Mouse (Mus musculus) CH12F3 (cell line): ENCODE data around the gene Cx3cl1.

Source experiments
- in situ Hi-C: fragments of 300-500 bp; cut with MboI; formaldehyde crosslinking; loops from 2 replicates; pipeline ENCODE4 v1.14.3; 2020; ENCODE audit warnings: low sequenced_read_pairs

Gene Cx3cl1

DNA sequence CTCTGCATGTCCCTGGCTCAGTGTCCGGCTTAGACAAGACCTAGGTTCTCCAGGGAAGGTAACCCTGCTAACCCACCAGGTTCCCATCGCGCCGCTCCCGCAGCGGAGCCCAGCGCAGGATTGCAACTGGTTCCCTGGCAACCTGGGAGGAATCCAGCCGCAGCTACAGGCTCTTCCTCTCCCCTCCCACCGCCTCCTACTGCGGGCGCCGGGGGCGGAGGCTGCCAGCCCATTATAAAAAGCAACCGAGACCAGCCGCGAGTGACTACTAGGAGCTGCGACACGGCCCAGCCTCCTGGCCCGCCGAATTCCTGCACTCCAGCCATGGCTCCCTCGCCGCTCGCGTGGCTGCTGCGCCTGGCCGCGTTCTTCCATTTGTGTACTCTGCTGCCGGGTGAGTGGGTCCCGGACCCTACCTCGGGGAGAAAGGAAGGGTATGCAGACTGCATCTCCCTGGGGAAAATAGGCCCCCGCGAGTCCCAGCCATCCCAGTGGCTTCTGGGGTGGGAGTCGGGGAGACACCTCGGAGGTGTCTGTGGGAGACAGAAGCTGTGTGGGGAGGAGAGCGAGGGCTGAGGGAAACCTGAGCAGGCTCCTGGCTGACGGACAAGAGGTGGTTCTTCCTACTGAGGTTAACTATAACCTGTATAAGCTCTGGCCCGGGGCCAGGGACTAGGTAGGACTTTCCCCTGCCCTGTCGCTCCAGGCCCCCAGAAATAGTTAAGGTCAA is at the start of gene Cx3cl1:
TSS of gene Cx3cl1 (plus strand) at position 69 of the 730 bp plus-strand sequence.
- in situ Hi-C loops = no loop called here

DNA sequence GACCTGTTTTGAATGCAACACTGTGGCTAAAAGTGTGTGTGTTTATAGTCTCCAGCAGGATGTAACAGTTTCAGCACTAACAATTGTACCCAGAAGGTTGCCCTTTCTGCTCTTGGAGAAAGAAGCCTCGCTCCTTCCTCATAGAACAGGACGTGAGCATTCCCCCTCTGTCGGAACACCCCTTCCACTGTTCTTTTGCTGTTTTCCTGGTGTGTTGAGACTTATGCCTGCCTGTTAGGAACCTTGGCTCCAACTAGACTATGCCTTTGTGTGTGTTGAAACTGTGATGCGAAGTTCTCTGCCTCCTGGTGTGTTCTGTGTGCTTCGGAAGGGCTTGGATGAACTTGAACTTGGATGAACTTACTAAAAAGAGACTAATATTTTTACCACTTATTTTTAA is 45.8 kb upstream of the Cx3cl1 start:
- in situ Hi-C loops = no loop called here

DNA sequence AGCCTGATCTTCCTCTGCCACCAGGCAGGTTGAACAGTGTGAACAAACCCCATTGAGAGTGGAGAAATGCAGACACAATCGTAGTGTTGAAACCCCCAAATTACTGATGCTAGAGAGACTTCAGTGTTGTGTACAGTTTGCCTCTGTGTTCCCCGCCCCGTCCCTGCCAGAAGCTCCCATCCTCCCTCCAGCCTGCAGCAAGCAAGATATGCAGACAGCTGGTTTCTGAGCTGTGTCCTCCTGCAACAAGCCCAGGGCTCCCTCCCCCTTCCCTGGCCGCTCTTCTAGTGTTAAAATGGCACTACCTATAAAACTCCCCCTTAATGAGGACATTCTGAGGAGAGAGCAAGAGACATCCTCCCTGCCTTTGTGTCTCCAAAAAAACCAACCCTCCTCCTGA is 42.5 kb upstream of the Cx3cl1 start:
- in situ Hi-C loops = no loop called here

DNA sequence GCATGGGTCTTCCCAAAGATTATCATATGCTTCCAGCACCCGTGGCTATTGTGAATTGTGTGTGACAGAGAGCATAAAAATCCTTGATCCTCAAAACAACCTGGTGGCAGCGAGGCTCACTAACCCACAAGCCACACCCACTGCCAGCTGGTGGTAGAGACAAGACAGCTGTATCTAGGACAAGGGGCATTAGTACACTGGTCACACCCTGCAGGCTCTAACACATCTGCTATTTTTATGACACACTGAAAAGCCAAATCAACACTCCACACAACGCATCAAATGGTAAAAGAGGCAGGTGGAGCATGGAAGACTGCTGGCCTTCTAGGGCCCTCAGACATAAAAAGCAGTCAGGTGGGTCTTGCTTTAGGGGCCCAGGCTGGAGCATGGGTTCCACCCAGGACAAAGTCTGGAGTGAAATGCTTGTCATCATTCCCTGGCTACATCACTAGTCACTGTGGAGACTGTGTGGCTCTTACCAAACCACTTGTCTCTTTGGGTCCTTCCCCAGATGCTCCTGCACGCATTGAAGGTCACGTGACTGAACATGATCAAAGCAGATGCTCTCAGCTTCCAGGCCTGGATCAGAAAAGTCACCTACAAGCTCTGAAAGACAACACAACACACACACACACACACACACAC is 37.9 kb upstream of the Cx3cl1 start:
- in situ Hi-C loops = no loop called here

DNA sequence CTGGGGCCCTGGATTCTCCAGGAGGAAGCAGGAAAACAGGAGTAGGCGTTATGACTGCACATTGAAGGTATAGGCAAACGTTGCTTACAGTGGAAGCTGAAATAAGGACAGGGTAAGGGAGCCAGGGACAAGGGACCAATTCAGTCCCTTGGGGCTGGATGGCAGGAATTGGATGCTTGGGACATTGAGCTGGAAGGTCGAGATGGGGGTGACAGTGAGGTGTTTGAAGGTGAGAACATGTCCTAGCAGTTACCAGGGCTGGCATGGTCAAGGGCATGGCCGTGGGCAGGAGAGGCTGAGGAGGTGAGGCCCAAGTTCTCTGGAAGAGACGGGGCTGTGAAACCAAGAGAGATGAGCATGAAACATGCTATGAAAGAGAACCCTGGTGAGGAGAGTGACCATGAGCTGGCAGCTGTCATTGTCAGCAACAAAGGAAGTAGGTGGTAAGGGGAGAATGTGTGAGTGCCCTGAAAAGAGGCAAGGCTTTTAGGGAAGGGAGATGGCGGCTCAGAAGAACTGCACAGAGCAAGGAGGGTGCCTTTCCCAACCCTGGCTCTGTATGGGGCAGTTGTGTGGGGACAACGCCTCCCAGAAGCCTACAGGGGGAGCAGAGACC is 37.0 kb upstream of the Cx3cl1 start:
- in situ Hi-C loops = no loop called here

DNA sequence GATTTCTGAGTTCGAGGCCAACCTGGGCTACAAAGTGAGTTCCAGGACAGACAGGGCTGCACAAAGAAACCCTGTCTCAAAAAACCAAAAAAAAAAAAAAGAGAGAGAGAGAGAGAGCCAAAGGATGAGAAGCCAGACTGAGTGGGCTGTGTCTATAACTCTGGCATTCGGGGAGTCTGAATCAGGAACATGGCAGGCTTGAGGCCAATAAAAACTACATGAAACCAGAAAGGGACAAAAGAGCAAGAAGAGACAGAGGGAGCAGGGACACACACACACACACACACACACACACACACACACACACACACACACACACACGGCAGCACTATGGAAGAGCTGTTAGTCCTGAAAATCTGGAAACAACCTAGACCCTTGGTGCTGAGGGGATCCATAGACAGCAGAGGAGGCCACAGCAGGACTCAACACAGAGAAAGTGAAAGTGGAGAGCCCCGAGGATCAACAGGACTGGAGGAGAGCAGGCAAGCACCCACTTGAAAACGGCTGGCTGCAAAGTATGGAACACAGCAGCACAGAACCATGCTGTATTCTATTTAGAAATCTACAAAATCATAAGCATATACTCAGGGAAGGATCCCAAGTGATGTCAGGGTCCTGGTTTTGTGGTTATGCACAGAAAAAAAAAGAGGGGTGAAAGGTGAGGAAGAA is 36.2 kb upstream of the Cx3cl1 start:
- in situ Hi-C loops = no loop called here

DNA sequence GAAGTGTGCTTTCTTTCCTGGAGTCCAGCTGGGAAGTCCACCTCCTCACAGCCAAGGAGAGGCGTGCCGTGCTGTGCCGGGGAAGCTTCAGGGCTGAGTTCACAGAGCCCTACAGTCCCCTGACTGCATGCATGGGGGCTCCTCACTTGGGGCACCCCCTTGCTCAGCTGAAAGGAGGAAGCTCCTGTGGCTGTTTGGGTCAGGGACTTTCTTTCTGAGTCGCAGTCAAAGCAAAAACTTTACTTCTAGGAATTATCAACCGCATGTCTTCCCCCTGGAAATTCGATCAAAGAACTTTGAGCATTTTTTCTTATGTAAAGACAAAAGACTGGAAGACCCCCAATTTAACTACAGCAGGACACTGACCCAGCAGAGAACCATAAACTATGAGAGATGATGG is 32.0 kb upstream of the Cx3cl1 start:
- in situ Hi-C loops = no loop called here

DNA sequence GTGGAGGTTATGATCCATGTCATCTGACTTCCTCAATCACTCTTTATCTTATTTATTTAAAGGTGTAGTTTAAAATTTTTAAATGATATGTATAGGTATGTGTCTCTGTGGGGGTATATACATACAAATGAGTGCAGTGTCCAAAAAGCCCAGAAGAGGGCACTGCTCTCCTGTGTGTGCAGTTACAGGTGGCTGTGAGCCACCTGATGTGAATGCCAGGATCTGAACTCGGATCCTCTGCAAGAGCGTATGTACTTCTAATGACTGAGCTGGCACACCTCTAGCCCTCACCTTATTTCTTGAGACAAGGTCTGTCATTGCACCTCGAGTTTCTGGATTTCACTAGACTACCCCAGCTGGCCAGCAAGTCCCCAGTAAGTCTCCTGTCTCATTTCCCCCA is 31.2 kb upstream of the Cx3cl1 start:
- in situ Hi-C loops = no loop called here

DNA sequence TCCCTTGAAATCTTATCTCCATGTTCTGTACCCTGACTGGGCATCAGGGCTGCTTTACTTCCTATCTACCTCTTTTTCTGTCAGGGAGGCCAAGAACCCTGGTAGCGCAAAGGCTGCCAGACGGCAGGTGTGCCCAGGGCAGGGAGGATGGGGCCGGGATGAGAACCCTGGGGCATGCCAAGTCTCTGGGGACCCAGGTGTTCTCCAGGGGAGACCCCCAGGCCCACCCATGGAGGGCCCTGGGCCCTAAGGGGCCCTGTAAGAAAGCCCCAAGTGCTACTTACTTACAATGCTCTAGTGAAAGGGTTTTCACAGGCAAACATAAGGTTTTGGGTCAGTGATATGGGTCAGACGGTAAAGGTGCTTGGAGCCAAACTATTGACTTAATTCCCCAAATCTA is 30.1 kb upstream of the Cx3cl1 start:
- in situ Hi-C loops = no loop called here

DNA sequence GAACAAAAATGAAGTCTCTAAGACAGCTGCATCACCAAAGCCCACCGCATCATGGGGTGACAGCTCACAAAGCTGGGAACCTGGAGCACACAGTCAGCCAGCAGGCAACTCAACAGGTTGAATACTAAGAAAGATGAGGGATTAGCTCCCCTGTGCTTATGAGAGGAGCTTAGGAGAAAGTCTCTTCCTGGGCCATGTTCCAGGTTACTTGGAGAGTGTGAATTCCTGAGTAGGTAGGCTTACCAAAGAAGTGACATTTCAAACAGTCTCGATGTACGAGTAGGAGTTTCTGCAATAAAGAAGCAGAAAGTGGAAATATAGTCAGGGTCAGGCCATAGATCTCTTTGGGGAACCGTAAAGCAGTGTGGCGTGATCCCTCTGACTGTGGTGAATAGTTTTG is 27.3 kb upstream of the Cx3cl1 start:
- in situ Hi-C loops = no loop called here

DNA sequence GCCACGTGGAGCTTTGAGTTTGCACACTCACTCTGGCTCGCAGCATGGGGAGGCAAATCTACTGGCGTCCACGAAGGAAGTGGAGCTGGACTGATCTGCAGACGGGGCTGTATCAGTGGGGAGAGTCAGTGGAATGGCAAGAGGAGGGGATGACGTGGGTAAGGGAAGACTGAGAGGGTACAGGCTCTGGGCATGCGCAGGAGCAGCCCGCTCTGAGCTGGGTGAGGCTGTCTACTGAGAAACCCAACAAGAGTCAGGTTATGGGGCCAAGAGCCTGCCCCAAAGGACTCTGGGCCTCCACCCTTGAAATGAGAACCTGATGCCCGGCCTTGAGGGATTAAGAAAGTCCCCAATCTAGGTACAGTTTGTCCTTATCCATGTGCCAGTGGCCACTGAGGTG is 26.8 kb upstream of the Cx3cl1 start:
- in situ Hi-C loops = no loop called here

DNA sequence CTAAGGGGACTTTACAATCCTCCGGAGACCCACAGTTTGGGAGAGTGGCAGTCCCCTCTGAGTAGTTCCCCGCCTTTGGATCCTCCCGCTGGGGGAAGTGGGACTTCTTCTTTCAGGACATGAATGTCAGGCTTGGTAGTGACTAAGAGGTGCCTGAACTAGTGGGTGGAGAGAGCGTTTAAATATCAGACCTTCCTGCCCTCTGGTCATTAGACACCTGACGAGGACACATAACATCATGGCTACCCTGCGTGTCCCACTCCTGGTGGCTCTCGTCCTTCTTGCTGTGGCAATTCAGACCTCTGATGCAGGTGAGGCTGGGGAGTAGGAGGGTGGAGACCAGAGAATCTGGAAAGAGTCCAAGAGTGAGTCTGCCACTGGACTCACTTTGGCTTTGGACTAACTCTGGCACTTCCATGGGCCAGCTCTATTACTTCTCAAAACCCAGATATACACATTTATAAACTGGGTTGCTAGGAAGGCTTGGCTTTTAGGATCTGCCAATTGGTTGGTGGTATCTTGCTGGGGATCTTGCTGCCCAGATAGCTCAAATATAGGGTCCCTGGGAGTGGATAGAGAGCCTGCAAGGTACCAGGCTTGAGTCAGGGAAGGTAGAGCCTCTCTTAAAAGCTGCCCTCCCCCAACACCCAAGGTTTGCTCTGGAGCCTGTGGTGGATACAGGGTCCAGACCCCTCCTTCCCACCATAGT is 26.2 kb upstream of the Cx3cl1 start, which contains the start of gene Ccl22:
TSS of gene Ccl22 (plus strand) at position 115 of the 709 bp plus-strand sequence.
- in situ Hi-C loops = no loop called here

DNA sequence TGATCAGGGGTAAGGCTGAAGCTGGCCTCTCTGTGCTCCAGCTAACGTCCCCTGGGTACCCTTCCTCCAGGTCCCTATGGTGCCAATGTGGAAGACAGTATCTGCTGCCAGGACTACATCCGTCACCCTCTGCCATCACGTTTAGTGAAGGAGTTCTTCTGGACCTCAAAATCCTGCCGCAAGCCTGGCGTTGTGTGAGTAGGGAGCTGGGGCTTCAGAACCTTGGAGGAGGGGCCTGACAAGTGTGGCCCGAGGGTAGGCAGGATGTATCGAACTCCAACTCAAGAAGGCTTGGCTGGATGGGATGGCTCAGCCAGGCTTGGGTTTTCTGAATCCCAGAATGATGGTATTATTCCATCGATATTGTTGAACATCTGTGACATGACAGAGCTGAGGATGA is 25.0 kb upstream of the Cx3cl1 start:
- in situ Hi-C loops = no loop called here

DNA sequence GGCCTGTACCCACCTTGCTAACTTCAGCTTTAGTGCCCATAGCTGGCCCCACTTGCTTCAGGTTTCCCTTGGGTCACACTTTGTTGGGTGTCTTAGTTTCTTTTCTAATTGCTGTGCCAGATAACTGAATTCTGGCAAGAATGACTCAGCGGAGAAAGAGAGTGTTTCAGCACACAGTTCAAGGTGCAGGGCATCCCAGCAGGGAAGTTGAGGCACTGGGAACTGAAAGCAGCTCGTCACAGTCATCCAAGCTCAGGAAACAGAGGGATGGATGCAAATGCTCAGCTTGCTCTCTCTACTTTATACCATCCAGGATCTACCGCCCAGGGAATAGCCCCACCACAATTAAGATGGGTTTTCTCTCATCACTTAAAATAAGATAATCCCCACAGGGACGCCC is 23.4 kb upstream of the Cx3cl1 start:
- in situ Hi-C loops = no loop called here

DNA sequence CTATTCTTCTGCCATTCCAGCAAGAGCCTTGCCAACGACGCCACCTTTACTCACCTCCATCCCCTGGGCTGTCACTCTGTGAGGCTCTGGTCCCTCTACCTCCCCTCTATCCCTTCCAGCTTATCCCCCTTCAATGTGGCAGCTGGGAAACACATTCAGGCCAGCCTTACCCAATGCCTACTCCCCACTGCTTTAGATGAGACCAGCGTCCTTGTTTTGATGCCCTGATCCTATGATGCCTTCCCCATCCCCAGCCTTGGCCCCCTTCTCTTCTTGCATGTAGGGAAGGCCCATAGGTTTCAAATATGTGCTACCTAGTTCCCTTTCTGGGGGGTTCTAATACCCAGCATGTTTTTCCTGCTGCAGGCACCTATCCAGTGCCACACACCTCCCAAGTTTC is 21.9 kb upstream of the Cx3cl1 start:
- in situ Hi-C loops = no loop called here

DNA sequence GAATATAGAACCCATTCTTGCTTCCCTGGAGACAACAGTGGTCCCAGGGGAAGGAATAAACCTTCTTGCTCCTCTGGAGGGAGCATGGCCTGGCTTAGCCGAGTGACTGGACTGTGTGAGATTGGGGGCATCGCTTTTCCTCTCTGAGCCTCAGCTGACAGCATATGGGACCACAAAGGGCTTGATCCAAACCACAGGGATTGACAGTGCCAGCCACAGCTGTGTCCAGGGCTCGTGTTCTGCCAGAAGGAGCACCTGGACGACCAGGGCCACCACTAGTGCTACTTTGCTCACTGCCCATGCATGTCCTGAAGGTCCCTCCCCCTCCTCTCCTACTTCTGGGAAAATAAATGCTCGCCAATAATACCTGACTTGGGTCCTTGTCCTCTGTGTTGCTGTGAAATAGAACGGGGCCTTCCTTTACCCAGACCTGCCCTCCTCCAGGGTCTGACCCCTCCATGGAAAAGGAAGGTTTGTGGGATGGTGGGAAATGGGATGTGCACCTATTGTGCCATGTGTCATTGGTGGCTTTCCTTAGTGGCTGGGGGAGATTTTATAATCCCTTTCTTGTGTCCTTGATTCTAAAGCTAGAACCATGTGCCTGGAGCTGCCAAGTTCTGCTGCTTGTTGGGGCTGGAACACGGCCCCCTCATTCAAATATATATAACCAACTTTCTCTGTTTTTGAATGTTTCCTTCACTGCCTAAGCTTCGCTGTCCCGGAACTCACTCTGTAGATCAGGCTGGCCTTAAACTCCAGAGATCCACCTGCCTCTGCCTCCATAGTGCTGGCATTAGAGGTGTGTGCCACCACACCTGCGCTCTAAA is 20.6 kb upstream of the Cx3cl1 start:
- in situ Hi-C loops = no loop called here

DNA sequence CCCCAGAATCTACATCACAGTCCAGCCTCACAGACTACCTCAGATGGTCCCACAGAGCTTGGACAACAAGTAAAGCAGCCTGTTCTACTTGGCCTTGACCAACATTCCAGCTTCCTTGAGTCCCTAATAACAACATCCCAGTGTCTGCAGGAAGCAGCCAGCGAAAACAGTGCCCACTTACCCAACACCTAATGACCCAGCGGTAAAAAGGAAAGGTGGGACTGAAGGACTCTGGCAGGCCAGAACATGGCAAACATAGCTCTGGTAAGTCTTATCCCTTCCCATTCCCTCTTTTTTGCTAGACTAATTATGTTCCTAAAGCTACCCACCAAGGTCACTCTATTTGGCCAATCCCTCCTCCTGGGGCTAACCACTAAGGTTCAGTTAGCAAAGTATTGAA is 17.8 kb upstream of the Cx3cl1 start:
- in situ Hi-C loops = no loop called here

DNA sequence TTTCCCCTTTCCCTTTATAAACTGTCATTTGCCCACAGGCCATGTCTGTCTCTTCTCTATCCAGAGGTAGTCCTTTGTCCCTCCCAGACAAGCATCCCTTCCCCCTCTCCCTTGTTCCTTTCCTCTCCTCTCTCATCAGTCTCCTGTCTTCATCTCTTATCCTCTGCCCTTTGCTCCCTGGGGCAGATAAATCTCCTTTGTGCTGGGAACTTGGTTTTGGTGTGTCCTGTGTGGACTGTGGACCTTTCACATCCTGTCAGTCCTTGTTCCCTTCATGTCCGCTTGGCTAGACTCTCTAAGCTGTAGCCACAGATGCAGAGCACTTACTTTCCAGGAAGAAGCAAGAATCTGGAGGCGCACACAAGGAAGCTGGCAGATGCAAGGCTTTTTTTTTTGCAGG is 17.3 kb upstream of the Cx3cl1 start:
- in situ Hi-C loops = no loop called here

DNA sequence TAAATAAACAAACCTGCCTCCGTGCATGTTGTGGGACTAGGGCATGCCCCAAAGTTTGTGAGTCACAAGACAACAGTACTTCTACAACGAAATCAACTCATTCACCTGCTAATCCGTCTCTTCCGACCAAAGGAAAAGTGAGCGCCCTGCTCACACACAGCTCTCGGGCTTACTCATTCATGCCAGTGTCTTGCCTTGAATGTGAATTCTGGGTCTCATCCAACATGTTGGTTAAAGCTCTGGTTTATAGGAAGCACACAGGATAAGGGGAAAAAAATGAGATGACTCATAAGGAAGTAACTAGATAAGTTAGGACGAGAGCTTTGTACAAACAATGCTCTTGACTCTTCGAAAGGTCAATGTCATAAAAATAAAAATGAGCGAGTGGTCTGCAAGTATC is 4.8 kb upstream of the Cx3cl1 start:
- in situ Hi-C loops = no loop called here

DNA sequence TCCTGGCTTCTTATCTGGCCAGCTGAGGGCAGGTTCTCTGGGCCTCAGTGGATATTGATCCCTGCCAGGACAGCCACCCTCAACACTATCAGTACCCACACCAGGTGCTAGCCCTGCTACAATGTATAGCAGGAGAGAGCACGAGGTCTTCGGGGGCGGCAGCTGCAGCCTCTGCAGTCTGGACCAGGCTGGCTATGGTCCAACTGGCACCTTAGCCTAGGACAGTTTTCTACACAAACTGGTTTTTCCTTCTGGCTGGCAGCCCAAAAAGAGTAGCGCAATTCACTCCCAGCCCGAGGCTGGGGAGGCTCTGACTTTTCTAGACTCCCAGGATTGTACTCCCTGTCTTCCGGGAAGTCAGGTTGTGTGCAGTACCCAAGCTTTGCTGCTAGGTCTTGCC is 864 bp upstream of the Cx3cl1 start:
- in situ Hi-C loops = no loop called here
